Mouse (Mus musculus): Measurements from ENCODE around the gene Zfp595. TPM values are rescaled to one million over a fixed set of nuclear protein-coding genes. Genes with fewer than 3 reads are reported as not detected.
"Not testable (repeated sequence)": the region's sequence is repeated elsewhere in the genome, so short reads cannot be mapped to it uniquely, and the experiment has no call there.

The Zfp595 gene
- polyA plus RNA-seq, 1 experiment: 0.20 TPM

DNA sequence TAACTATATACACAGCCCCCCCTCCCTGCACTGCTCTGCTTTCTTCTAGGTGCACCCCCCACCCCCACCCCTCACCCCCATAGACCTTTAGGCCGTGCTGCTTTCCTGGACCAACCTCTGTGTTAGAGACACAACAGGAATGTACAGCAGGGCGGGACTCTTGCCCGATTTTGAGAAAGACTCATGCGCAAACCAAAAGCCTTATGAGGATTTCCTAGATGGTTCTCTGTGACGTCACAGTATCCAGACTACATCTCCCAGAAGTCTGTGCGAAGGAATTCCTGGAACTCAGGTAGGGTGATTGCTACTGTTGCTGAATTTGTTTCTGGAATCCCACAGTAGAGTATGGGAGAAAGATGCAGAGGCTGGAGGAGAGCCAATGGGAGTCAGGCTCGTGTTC lies 54.1 kb downstream of the Zfp595 start, which contains the start of gene Zfp458:
Gene Zfp458, minus strand, starts transcription at position 153 of the 400 bp plus-strand sequence.
- H3K9me3 ChIP-seq: no peaks in the 10 kb centered on the region
- H3K36me3 ChIP-seq (replicated peaks; ENCODE audit: low read length): no peaks in the 10 kb centered on the region
- peaks cover 10% of the 10 kb centered on the region for H3K4me1 ChIP-seq
- peak within 1 kb of the TSS; percentile 89 for H3K4me3 ChIP-seq (replicated peaks)
- H3K27me3 ChIP-seq (replicated peaks): no peaks in the 10 kb centered on the region
- no peak for TF ChIP-seq FLI1 (IDR thresholded peaks at IDR 0.05; ENCODE audit: low read length)
- no peak for TF ChIP-seq GATA1 (IDR thresholded peaks at IDR 0.05; ENCODE audit: borderline replicate concordance, low read length)

DNA sequence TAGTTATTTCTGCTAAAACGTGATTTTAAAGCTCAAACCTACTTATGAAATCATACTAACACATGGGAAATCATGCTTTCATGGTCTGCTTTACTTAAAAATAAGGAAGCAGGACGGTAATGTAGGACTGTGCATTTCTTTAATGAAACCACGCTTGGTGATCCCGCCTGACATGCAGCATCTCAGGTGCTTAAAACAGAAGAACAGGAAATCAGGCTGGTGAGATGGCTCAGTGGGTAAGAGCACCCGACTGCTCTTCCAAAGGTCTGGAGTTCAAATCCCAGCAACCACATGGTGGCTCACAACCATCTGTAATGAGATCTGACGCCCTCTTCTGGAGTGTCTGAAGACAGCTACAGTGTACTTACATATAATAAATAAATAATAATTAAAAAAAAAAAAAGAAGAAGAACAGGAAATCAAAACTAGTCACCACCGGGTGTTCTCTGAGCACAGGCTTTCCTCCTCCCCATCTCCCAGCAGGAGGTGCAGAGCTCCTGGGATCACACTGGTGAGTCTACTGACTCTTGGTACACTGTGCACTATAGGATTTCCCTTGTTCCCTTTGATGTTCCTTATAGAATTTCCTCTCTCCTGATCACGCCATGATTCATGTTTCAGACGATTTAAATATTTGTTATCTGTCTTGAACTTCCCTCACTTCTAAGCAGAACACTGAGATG lies 62.8 kb downstream of the Zfp595 start:
- H3K27me3 ChIP-seq (replicated peaks); H3K9me3 ChIP-seq; H3K4me1 ChIP-seq: not testable (repeated sequence)
- H3K4me3 ChIP-seq (replicated peaks): peak overlapping the region; percentile 96
- H3K36me3 ChIP-seq (replicated peaks; ENCODE audit: low read length): peaks cover 13% of the 10 kb centered on the region

DNA sequence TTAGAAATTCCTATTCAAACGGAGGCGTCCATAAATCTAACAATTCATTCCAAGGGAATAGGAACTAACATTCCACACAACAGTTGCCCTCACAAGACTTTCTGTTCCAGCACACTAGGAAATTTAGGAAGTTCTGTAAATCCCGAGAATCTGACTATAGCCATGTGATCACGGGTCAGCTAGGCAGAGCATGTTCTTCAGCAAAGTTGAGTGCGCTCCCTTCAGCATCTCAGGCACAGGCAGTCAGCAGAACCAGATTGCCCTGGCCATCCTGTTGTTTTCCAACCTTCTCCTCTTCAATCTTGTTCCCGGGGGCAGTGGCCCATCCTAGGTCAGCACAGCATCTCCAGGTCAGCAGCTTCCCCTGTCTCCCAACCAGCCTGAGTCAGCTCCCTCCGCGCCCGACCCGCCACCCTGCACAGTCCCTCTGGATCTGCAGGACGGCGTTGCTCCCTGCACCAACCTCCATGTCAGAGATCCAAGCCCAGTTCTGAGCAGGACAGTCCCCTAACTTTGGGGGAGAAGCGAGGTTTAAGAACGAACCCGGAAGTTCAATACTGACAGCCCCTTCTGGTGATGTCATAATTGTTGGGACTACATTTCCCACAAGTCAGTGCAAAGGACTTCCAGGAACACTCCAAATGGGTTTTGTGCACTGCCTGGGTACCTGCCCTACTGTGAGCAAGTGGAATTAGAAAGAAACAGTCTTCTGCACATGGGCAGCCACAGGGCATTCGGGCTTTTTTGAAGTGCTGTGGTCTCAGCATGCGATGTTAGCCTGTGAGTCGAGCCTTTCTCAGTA lies 63.6 kb downstream of the Zfp595 start:
- peaks cover 7% of the 10 kb centered on the region for H3K9me3 ChIP-seq
- TF ChIP-seq GATA1 (IDR thresholded peaks at IDR 0.05; ENCODE audit: borderline replicate concordance, low read length): no peak
- no peak for TF ChIP-seq FLI1 (IDR thresholded peaks at IDR 0.05; ENCODE audit: low read length)
- peaks cover 7% of the 10 kb centered on the region for H3K4me1 ChIP-seq
- peak overlapping the region; percentile 96 for H3K4me3 ChIP-seq (replicated peaks)
- no peaks in the 10 kb centered on the region for H3K27me3 ChIP-seq (replicated peaks)
- H3K36me3 ChIP-seq (replicated peaks; ENCODE audit: low read length): peaks cover 14% of the 10 kb centered on the region

Other genes with a start within 250 kb of the Zfp595 start
- not detected in 2 replicates for gene Zfp708, start 234.6 kb downstream of the Zfp595 start, polyA plus RNA-seq (2012; ENCODE audit: insufficient read depth, low replicate concordance)
- not detected in 2 replicates for gene Gm28557, start 224.0 kb downstream of the Zfp595 start, polyA plus RNA-seq (2012; ENCODE audit: insufficient read depth, low replicate concordance)
- gene Rslcan18, start 216.3 kb downstream of the Zfp595 start, polyA plus RNA-seq (2012; ENCODE audit: insufficient read depth, low replicate concordance): not detected in 2 replicates
- 0.04 TPM in 1 of 2 replicates, not detected in the other for gene Zfp759, start 210.9 kb downstream of the Zfp595 start, polyA plus RNA-seq (2012; ENCODE audit: insufficient read depth, low replicate concordance)
- 0.13 TPM in 1 of 2 replicates, not detected in the other for gene Rsl1, start 159.4 kb downstream of the Zfp595 start, polyA plus RNA-seq (2012; ENCODE audit: insufficient read depth, low replicate concordance)
- 0.04 TPM in 1 of 2 replicates, not detected in the other for gene Zfp455, start 138.1 kb downstream of the Zfp595 start, polyA plus RNA-seq (2012; ENCODE audit: insufficient read depth, low replicate concordance)
- 0.06 TPM in 1 of 2 replicates, not detected in the other for gene Zfp458, start 54.1 kb downstream of the Zfp595 start, polyA plus RNA-seq (2012; ENCODE audit: insufficient read depth, low replicate concordance)
- not detected in 2 replicates for gene Zfp457, start 26.1 kb downstream of the Zfp595 start, polyA plus RNA-seq (2012; ENCODE audit: insufficient read depth, low replicate concordance)
- not detected in 2 replicates for gene Gm28044, start 28.0 kb upstream of the Zfp595 start, polyA plus RNA-seq (2012; ENCODE audit: insufficient read depth, low replicate concordance)
- 0.11 TPM in 1 of 2 replicates, not detected in the other for gene Zfp953, start 28.0 kb upstream of the Zfp595 start, polyA plus RNA-seq (2012; ENCODE audit: insufficient read depth, low replicate concordance)
- not detected in 2 replicates for gene Gm28041, start 43.2 kb upstream of the Zfp595 start, polyA plus RNA-seq (2012; ENCODE audit: insufficient read depth, low replicate concordance)
- not detected in 2 replicates for gene Zfp456, start 43.2 kb upstream of the Zfp595 start, polyA plus RNA-seq (2012; ENCODE audit: insufficient read depth, low replicate concordance)
- gene Zfp429, start 67.2 kb upstream of the Zfp595 start, polyA plus RNA-seq (2012; ENCODE audit: insufficient read depth, low replicate concordance): 0.08 TPM in 1 of 2 replicates, not detected in the other
- 0.07 TPM in 1 of 2 replicates, not detected in the other for gene Zfp459, start 88.8 kb upstream of the Zfp595 start, polyA plus RNA-seq (2012; ENCODE audit: insufficient read depth, low replicate concordance)
- gene Zfp874a, start 119.1 kb upstream of the Zfp595 start, polyA plus RNA-seq (2012; ENCODE audit: insufficient read depth, low replicate concordance): 0.13 TPM in 1 of 2 replicates, not detected in the other
- gene Zfp874b, start 151.7 kb upstream of the Zfp595 start, polyA plus RNA-seq (2012; ENCODE audit: insufficient read depth, low replicate concordance): not detected in 2 replicates
- not detected in 2 replicates for gene Zfp58, start 168.0 kb upstream of the Zfp595 start, polyA plus RNA-seq (2012; ENCODE audit: insufficient read depth, low replicate concordance)
- gene Gm26965, start 193.6 kb upstream of the Zfp595 start, polyA plus RNA-seq (2012; ENCODE audit: insufficient read depth, low replicate concordance): not detected in 2 replicates
- gene Zfp87, start 193.6 kb upstream of the Zfp595 start, polyA plus RNA-seq (2012; ENCODE audit: insufficient read depth, low replicate concordance): 0.17 TPM in 1 of 2 replicates, not detected in the other
- gene Zfp748, start 221.3 kb upstream of the Zfp595 start, polyA plus RNA-seq (2012; ENCODE audit: insufficient read depth, low replicate concordance): 0.09 TPM in 1 of 2 replicates, not detected in the other